Mouse (Mus musculus) kidney, postnatal 4 days (tissue): ENCODE data around the gene Npepl1.

Experiments
- DNase-seq, 2 experiments: peaks; one replicate each; pipeline ENCODE4 v3.0.0; 2021; ENCODE audit warnings: mixed read lengths in 2 of 2

Npepl1 gene

DNA sequence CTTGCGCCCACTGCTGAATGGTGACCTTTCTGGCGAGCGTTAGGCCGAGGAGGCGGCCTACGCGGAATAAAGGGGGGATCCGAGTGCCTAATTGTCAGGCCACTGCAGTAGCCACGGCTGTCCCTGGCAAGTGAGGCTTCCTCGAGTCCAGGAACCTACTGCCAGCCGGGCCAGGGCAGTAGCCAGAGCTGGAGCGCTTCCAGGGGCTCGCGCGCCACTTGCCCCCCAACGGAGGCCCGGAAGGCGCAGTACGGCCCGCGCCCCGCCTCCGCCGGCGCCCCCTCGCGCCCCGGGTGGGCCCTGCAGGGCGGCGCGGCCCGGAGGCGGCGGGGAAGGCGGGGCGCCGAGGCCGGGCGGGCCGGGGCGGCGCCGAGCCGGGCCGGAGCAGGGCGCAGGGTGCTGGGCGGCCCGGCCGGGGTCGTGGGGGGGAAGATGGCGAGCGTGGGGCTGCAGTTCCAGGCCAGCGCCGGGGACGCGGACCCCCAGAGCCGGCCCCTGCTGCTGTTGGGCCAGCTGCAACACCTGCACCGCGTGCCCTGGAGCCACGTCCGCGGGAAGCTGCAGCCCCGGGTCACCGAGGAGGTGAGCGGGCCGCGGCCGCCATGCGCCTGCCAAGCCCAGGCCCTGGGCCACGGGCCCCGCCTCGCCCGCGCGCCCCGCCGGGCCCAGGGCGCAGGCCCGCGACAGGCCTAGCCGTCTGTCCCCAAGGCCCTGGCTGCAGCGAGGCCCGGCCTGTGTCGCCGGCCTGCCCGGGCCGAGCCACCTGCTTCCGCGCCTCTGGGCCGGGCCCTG, at the start of gene Npepl1:
Gene Npepl1, plus strand, starts transcription at position 359 of the 792 bp plus-strand sequence.
- peak; percentile 72 to 84 for DNase-seq

DNA sequence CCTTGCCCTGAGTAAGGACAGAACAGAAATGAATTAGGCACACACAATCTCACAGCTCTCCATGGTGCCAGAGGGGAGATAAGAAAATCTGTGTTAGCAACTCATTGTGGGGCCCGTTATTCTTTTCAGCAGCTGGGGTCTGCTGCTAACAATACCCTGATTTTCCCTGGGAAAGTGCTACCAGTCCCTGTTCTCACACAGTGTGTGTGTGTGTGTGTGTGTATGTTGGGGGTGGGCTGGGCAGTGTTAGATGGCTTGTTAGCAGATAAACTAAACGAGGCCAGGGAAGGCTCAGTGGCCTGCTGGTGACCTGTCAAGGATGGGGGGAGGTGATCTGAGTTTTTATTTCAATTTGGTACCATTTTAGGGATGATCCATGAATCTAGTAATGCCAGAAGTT, 48.9 kb upstream of the Npepl1 start:
- DNase-seq: no peak

DNA sequence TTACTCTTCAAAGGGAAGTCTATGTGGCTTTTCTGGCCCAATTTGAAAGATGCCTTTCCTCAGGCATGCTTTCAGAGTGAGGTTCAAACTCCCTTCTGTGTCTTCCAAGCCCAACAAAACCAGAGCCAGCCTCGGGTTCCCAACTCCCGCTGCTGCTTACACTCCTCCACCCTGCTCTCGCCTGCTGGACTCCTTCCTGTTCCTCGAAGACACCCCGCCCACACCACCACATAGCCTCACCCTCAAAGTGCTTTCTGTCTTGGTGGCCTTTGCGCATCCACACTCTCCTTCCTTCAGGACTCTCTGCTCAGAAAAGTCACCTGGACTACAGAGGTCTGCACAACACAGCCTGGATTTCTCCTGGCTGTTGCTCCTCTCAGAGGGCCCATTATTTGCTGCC, 47.1 kb upstream of the Npepl1 start:
- peak; percentile 21 to 32 for DNase-seq

DNA sequence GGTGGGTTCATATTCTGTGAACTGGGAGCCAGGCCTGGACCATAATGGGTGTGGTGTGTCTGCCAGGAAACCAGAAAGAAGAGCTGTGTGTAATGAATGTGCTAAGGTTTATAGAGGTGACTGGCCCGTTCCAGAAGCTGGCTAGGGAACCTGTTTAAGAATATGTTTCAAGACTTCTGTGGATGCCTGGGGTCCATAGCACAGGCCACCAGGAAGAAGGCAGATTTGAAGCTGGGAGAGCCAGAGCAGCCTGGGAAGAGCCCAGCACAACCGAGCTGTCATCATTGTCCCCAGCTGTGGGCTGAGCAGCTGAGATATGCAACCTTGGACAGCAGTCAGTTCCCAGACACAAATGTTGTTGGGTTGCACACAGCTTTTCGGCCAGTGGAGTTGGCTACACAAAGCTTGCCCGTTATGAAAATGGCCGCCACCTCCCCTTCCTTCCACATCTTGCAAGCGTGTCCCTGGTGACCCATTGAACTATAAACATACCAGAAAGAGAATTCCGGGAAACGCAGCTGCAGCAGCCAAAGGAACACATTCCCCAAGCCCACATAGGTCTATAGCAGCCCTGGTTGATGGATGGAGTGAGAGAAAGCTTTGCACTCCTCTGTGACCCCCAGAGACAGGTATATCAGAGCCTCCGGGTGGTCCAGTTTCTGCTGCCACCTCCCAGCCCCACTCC, 46.5 kb upstream of the Npepl1 start:
- DNase-seq: peak; percentile 21 to 30

DNA sequence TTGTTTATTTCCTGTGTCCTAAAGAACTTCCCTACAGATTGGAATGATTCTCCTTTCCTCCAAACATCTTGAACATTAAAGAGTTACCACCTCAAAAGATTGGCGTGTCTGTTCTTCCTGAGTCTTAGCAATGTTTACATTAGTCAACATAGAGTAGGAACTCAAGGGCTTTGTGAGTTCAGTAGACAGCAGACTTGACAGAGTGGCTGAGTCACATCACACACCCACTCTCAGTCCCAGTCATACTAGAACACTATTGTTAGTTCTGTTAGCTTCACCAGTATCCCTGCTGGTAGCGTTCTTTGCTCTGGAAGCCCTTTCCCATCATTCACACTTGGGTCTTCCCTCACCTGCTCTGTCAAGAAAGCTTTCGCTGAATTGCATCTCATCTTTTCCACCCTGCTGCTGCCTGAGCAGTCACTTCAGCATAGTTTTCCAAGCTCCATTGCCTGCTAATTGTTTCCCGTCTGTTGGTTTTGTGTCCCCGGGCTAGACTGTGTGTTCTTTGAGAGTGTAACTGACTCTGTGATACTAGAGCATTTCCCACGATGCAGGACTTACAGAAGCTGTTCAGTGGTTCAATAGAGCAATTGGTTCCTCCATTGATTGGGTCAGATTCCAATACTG, 42.2 kb upstream of the Npepl1 start:
- peak in 1 of 2 experiments; percentile 39 for DNase-seq

DNA sequence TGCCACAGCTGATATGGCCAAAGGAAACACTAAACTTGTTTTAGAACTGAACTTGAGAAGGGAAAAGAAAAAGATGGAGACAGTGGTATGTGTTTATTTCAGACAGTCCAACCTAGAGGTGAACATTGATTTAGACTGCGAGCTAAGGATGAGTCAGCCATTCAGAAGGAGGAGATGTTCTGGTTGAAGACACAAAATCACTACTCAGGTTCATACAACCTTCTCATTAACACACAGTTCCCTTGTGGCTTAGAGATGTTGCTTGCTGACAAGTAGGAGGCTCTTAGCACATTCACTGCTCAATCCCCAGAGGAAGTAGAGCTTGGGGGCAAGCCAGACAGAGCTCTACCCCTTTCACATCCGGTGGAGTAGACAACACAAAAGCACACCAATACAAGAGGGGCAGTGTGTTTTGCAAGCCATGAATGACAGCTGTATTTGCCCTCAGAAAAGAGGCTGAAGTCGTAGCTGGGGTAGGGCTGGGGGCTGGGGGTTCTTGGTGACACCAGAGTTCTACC, 40.6 kb upstream of the Npepl1 start:
- DNase-seq: no peak

DNA sequence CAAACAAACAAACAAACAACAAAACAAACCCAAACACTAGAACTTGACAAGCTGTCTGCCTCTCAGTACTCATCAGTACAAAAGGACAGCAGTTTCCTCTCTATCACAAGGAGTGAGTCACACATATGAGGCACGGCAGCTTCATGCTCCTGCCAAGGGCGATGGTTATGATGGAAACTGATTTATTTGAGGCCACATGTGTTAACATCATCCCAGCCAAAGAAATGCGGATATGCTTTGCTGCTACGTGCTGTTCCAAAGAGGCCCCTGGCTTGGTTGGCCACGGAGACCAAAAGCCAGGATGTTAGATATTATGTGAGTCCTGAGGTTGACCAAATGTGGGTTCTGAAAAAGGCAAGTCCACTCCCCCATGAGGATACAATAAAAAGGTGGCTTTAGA, 38.7 kb upstream of the Npepl1 start:
- DNase-seq: no peak

DNA sequence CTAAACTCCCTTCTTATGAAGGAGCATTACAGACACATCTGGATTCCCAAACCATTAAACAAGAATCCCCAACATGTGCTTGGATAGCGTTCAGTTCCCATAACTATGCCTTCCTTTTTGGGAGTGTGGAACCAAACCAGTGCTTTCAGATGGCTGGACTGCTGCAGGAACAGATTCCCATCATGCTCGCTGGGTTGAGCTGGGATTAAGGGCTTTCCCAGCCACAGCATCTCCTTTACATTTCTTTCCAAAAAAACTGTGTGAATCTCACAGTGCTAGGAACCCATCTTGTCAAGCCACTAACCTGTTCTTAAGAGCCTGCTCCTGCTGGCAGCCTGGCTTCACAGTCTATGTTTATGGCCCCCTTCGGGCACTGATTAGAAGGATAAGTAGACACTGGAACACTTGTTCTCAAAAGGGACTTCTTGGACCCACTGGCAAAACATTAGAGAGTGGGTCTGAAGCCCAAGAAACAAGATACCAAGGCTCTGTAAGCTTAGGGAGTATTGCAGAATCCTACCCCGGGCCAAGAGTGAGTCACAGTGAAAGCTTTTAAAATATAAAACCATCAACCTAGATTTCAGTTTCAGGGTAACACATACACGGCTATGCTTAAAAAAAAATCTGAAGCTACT, 36.9 kb upstream of the Npepl1 start:
- DNase-seq: no peak

DNA sequence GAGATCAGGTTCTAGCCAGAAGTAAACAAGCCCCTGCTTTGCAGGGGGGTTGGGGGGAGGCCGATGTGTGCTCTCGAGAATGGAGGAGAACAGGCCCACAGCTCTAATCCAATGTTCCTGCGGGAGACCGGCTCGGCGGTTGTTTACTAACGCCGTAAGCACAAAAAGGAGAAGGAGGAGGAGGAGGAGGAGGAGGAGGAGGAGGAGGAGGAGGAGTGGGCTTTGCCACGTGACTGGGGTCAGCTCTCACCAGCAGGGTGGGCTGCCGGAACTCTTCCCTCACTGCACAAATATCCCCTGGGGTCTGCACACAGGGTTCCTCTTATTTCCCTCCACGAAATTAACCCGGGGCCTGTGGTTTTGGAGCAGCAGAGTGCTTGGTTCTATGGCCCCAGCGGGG, 35.5 kb upstream of the Npepl1 start:
- no peak for DNase-seq

DNA sequence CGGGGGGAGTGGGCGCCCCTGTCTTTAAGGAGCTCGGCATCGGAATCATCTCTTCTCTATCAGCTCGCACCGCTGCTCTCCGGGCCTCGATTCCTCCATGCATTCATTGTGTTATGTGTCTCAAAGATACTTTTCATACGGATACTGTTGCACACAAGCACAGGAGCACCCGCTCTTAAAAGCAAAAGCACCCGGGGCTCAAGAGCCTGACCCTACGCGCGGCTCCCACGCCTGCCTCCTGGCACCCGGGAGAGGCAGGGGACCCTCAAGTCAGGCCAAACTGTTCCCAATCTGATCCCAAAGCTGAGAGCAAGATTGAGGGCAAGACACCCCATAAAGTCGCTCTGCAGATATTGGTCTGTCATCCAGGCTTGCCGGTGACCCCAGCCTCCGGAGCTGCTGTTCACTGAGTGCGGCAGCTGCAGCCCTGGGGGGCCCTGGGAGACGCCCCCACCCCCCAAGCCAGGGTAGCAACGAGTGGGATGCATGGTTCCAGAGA, 35.0 kb upstream of the Npepl1 start:
- peak; percentile 39 to 59 for DNase-seq

DNA sequence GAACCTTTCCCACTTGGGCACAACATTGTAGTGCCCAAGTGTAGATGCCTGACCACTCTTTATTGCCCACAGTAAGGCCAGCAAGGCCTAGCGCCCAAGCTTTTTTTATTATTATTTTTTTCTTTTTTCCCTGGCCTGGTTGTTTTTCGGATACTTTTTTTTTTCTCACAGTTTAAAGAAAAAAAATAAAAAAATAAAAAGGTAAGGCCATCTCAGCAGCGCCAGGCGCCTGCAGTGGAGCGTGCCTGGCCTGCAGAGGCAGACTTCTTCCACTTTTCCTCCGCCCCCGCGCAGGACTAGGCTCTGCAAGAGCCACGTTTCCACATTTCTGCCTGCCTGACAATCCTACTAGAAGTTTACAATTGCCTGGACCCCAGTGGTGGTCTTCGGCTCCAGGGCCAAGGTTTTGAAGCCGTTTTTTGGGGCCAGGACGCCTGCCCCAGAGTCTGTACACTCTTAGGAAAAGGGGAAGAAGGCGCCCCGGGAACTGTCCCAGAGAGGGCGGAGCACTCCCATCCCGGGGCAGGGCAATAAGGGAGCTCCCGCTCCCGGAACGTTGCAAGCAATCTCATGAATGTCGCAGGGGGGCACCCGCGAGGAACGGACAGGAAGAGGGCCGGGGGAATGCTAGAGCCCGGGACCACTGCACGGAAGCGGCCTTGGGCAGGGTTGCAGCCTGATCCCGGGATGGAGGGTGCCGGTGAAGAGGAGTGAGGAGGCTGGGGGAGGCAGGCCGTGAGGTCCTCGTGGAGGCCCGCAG, 34.3 kb upstream of the Npepl1 start, which contains the start of gene Stx16:
Gene Stx16, plus strand, starts transcription at position 636 of the 760 bp plus-strand sequence.
- DNase-seq: peak; percentile 96

DNA sequence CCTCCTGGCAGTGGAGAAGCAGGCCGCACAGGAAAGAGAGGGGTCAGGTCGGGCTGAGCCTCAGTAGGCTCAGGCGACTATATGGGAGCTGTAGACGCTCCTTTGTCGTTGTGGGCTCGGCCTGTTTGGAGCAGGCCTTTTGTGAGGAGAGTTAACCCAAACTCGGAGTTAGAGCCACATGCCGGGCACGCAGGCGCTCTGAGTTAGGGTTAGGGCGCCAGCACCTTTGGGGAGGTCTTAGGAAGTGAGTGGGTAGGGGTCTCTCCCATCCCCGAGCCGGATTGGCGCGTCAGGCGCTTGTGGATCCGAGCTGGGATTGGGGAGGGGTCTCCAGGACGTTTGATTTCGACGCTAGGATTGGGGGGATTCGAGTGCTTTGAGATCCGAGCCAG, 33.7 kb upstream of the Npepl1 start:
- DNase-seq: no peak

DNA sequence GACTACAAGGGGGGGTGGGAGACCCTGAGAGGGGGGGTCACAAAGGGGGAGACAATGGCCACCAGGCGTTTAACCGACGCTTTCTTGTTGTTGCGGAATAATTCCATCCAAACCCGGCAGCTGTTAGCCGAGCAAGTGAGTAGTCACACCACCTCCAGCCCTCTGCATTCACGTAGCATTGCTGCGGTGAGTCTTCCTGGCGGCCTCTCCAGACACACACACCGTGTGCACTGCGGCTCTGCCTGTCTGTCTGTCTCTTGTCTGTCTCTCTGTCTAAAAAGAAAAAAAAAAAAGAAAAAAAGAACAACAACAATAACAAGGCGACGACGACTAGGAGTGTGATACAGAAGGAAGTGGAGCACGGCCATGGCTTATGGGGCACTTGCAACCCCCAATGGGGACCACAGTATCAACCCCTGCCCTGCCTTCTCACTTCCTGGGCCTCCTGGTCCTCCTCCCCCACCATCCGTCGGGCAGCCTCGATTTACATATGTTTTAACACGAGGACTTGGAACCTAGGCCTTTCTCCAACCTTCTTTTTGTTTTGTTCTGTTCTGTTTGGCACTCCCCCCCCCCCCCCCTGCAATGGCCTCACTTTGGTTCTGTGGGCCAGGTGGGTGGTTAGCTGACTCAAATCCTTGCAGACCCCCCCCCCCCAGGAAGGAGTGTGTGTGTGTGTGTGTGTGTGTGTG, 33.0 kb upstream of the Npepl1 start:
- peak; percentile 30 to 49 for DNase-seq

DNA sequence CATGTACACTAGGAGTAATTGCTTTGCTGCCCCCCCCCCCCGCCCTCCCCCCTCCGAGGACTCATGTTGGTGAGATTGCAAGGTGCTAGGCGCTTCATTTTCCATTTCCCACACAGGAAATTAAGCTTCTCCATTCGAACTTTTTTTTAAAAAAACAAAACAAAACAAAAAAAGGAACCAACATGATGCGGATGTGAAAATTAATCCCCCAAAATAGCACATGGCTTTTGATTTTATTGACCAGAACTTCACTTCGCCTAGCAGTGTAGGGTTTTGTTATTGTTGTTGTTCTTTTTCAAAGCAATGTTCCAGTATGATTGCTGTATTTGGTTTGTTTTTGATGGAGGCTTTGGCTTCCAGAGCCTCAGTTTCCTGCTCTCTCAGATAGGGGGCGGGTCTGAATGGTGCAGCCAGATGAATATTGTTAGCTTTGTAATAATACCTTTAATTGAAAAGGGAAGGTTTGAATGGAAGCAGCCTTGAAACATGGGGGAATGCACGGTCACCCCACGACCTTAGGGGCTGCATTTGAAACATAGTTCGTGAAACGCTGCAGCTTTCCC, 32.3 kb upstream of the Npepl1 start:
- no peak for DNase-seq

DNA sequence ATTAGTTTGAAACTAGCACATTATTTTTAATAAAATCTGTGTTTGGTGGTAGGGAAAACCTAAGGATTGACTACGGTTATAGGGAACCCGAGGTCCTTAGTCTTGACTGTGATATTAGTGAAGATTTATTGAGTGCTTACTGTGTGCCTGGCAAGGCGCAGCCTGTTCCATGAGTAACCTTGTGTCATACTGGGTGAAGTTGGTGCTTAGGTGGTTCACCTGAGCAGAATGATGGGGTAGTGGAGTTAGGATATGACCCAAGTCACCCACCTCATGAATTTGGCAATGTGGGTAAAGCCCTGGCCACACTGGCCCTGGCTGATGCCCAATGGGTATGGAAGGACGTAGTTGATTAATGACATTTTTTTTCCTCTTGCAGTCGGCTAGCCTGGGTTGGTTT, 28.3 kb upstream of the Npepl1 start:
- no peak for DNase-seq

DNA sequence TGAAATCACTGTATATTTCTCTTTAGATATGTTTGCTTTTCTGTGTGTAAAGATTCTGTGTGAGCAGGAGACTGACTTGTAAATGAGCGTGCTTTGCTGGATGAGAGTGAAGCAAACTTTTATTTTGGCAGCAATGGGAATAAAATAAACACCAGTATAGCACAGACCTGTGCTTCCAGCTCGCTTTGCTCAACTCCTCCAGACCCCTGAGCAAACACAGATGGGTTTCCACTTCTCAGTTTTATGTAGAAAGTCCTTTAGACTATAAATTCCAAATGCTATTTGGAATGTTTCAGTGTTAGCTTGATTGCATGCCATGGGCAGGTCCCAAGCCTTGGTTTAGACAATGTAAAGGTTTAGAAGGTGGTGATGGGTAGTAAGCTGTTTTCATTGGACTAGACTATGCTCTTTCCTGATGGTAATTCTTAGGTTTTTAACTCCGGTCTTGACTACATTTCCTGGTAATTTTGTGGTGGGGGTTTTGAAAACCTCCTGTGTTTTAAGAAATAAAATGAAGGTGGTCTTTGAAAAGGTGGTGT, 27.7 kb upstream of the Npepl1 start:
- no peak for DNase-seq

DNA sequence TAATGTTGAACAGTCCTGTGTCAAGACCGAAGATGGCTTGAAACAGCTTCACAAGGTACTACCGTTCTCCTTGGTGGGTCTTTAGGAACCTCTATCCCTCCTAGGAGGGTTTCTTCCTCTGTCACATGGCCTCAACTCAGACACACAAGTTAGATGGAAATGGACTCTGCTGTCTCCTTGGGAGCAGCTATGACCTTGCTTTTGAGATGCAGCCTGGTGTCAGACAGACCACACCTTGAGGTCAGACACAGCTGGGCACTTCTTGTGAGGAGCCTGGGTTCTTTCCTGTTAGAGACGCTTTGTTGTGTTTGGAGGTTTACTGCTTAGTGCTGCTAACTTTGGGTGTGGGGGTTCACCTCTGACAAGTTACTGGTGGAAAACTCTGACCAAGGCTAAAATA, 15.1 kb upstream of the Npepl1 start:
- DNase-seq: no peak

DNA sequence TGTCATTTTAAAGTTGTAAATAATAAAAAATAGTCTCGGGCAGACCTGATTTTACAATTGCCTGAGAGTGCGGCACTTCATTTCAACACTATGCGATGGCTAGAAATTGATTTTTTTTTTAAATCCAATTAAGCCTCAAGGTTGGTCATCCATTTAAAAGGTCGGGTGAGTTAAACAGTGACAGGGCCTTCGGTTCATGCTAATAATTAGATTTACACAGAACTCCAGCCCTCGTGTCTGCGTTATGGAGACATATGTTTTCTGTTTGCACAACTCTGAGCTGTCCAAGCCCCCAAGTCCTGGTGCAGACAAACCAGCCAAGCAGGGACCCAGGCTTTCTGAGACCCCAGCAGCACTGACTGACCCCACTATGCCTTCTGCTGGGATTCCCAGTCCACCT, 7.8 kb upstream of the Npepl1 start:
- DNase-seq: no peak

DNA sequence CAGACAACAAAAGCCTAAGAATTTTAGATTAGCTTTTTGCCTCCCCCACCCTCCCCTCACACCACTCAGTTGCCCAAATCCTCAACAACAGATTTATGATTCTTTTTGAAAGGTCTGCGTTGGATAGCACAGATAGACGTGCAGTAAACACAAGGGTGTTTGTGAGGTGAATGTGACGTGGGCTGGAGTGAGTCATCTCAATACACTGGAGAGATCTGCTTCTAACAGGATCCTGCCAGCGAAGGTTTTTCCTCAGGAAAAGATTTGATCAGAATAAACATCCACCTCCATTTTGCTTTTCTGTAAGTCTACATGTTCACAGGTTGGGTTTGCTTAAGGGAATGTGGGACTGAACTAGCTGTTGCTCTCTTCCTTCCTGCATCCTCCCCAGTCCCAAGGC, 6.6 kb upstream of the Npepl1 start:
- DNase-seq: no peak

DNA sequence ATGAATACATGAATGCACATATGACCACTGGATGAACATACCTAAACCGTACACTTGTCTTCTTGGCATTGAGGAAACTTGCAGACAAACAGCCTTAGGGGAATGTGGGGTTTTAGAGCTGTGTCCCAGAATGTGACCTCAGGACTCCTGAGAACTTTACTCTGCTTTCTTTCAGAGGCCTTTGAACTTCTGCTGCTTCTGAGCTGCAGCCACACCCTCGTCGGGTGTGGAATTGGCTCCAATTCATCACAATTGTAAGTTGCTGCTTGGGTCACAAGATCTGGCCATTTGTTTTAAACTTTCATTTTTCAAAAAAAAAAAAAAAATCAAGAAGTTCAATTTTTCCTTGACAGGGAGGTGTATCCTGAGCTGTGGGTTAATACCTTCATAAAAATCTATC, 2.8 kb upstream of the Npepl1 start:
- DNase-seq: no peak
